Mouse (Mus musculus) forebrain, embryonic 11.5 days (tissue): ENCODE measurements around the gene Adgrl2. TPM values are rescaled to one million over a fixed set of nuclear protein-coding genes. Genes with fewer than 3 reads are reported as not detected.

Source experiments
- ATAC-seq: fragments of 200-750 bp; cut with Nextera tagmentation; replicated peaks from 2 replicates; pipeline ENCODE4 v1.8.0; 2017; ENCODE audit warnings: moderate TSS enrichment; ENCODE audit not compliant: low FRiP score
- DNase-seq: peaks from one replicate; pipeline ENCODE4 v3.0.0-alpha.2; 2017; ENCODE audit warnings: low spot score
- H3K27ac ChIP-seq: fragments of 300-500 bp; sonication (generic); 2 replicates; pipeline ENCODE4 v1.5.1; 2014; ENCODE audit warnings: low read depth, low read length
- H3K27me3 ChIP-seq: fragments of 300-500 bp; sonication (generic); 2 replicates; pipeline ENCODE4 v1.6.1; 2014; ENCODE audit warnings: mild to moderate bottlenecking, low read length, mixed read lengths; ENCODE audit not compliant: control insufficient read depth, insufficient read depth
- H3K36me3 ChIP-seq: fragments of 300-500 bp; sonication (generic); 2 replicates; pipeline ENCODE4 v1.6.1; 2014; ENCODE audit warnings: mild to moderate bottlenecking, low read length, moderate library complexity, mixed read lengths; ENCODE audit not compliant: control insufficient read depth, insufficient read depth
- H3K4me1 ChIP-seq: fragments of 300-500 bp; sonication (generic); replicated peaks from 2 replicates; pipeline ENCODE4 v1.6.1; 2014; ENCODE audit warnings: low read length, mixed read lengths; ENCODE audit not compliant: control insufficient read depth, insufficient read depth
- H3K4me2 ChIP-seq: fragments of 300-500 bp; sonication (generic); 2 replicates; pipeline ENCODE4 v1.6.1; 2014; ENCODE audit warnings: low read depth, mild to moderate bottlenecking, low read length, moderate library complexity, mixed read lengths; ENCODE audit not compliant: severe bottlenecking
- H3K4me3 ChIP-seq: fragments of 300-500 bp; sonication (generic); 2 replicates; pipeline ENCODE4 v1.5.1; 2014; ENCODE audit warnings: low read depth, low read length
- H3K9ac ChIP-seq: fragments of 300-500 bp; sonication (generic); 2 replicates; pipeline ENCODE4 v1.6.1; 2014; ENCODE audit warnings: low read length
- H3K9me3 ChIP-seq: fragments of 300-500 bp; sonication (generic); 2 replicates; pipeline ENCODE4 v1.6.1; 2016; ENCODE audit warnings: low read length, mixed read lengths; ENCODE audit not compliant: control insufficient read depth
- WGBS: fragments of 180-500 bp; shearing (Covaris S2); extraction: QIAGEN DNeasy Blood & Tissue Kit; methylation state at CpG from one replicate; pipeline ENCODE4 v1.1.7; 2014; 5-methylcytosine and 5-hydroxymethylcytosine counted together
- polyA plus RNA-seq: library from polyadenylated mRNA; unstranded; fragments of >200 nt; fragmentation: Nextera tagmentation; extraction: Ambion mirVana; gene quantifications from 2 replicates; pipeline ENCODE4 v1.2.1, GENCODE M21; 2014

Gene Adgrl2
- polyA plus RNA-seq, 1 experiment from 2014 or later = 112 TPM

DNA sequence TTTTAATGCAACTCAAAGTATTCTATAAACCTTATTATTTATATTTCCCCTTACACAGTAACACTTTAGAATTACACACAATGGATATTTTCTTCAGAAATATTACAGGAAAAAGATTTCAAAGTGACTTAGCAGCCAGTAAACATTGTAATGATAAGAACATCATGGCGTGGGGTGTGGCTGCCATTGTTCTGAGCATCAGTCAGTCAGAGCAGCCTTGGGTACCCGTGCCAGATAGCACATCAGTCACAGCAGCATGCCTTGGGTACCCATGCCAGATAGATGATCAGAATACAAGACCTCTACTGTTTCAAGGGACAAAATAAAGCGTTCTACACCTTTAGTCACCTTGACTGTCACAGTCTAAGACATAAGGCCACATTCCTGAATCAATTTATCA lies 82.5 kb downstream of the Adgrl2 start:
- WGBS = 77% methylated on average over 3 of the region's 3 CpGs
- no peaks in the 10 kb centered on the region for H3K36me3 ChIP-seq
- no peak overlapping the region for H3K9ac ChIP-seq
- H3K4me3 ChIP-seq = no peak overlapping the region
- no peak for DNase-seq
- no peaks in the 10 kb centered on the region for H3K4me1 ChIP-seq
- H3K4me2 ChIP-seq = no peak overlapping the region
- no peak overlapping the region for H3K27ac ChIP-seq
- no peaks in the 10 kb centered on the region for H3K9me3 ChIP-seq
- ATAC-seq = no peak
- H3K27me3 ChIP-seq = no peaks in the 10 kb centered on the region

DNA sequence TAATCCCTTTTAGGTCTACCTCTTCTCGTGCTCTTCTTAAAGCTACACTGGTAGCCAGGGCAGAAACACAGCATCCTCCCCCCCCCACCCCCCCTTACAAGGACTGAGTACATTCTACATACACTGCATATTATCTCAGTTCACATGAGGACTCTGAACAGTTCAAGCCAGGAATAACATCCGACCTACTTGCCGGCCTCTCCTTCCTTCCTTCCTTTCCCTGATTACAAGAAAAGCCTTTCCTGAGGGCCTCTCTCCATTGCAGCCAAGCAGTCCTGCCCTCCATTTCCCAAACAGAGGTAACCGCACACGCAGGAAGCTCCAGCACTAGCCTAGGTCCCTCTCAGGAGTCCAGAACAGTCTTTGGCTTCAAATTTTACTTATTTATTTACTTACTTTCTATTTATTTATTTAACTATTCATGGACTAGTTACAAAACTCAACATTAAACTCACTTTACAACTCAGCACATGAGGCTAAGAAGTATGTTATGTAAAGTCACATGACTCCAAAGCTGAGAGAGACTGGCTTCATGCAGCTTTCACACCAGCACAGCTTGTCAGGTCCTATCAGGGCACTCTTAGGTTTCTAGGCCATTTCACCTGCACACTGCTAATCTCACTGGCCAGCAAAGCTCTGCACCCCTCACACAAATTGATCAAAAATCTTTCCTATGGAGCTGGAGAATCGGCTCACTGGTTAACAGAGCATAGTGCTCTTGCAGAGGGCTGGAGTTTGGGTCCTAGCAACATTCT lies 83.2 kb downstream of the Adgrl2 start:
- H3K4me1 ChIP-seq = no peaks in the 10 kb centered on the region
- 75% methylated on average over 6 of the region's 6 CpGs for WGBS
- no peak overlapping the region for H3K4me2 ChIP-seq
- DNase-seq = no peak
- no peaks in the 10 kb centered on the region for H3K27me3 ChIP-seq
- ATAC-seq = no peak
- no peak overlapping the region for H3K4me3 ChIP-seq
- H3K36me3 ChIP-seq = no peaks in the 10 kb centered on the region
- H3K9ac ChIP-seq = no peak overlapping the region
- H3K27ac ChIP-seq = no peak overlapping the region
- no peaks in the 10 kb centered on the region for H3K9me3 ChIP-seq

DNA sequence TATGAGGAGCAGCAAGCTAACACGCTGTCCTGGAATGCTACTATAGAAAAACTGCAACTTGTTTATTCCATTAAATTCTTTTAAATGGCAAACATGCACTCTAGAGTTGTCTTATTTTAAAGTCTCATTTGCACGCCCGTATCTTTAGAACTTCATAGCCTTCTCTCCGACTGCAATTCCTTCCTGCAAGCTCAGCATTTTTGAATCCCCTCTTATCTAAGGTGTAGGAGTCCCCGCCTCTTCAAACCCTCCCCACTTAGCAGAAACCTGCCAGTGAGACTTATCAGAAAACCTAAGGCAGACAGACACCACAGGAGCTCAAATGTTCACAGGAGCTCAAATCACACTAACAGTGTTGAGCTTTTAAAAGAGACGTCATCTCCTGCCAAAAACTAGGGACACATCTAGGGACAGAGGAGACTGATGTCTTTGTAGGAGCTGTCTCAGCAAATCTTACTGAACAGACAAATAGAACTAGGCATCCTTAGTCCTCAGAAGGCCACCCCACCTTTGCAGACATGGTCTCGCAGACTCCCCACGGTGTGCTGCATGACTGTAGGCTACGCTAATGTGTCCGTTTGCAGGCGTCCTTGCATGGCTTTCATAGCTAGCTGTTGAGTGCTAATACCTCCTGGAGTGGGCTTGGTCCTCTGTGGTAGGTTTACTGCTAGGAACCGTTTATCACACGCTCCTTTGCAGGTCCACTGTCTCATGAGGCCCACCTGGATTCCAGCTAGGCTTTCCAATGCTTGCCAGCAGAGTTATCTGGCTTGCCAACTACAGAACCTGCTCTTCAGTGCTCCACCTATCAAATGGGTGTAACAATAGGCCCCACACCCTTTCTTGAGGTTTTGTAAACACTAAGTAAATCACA lies 84.2 kb downstream of the Adgrl2 start:
- DNase-seq = no peak
- 79% methylated on average over 13 of the region's 13 CpGs for WGBS

DNA sequence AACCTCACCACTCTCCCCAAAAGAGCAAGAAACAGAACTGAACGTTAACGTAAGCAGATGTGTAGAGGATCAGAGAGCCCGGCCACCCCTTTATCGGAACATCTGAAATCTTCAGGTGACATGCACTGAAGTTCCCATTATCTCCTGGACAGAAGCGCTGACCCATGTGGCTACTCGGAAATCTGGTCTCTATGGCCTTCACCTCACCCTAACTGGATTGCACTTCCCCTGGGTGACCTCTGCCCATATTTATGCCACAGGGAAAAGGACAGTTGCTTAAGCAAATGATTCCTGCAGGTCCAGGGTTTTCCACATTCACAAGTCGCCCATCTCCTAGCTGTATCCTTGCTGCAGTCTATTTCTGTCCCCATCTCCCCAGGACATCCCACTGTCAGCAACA lies 84.9 kb downstream of the Adgrl2 start:
- no peak overlapping the region for H3K9ac ChIP-seq
- 76% methylated on average over 7 of the region's 7 CpGs for WGBS
- ATAC-seq = no peak

More for the DNA sequence above, 84.2 kb downstream of the Adgrl2 start:
- H3K9ac ChIP-seq = no peak overlapping the region
- no peaks in the 10 kb centered on the region for H3K27me3 ChIP-seq
- ATAC-seq = no peak
- H3K4me2 ChIP-seq = no peak overlapping the region
- H3K9me3 ChIP-seq = no peaks in the 10 kb centered on the region
- H3K4me1 ChIP-seq = no peaks in the 10 kb centered on the region
- H3K4me3 ChIP-seq = no peak overlapping the region
- no peak overlapping the region for H3K27ac ChIP-seq
- no peaks in the 10 kb centered on the region for H3K36me3 ChIP-seq

DNA sequence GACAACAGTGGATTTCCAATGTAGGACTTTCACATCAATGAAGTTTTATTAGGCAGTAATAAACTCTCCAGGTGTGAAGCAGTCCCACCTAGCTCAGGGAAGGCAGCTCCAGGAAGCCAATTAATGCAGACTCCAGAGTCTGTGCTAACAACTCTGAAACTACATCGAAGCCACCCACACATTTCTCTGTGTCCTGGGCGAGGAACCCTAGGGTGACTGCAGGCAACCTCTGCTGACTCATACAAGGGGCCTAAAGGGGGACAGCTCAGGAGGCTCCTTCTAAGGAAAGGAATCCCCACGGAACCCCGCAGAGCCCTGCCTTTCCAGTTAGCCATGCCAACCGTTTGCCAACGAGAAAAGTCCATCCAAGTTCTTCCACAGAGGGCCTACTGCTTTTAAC lies 90.5 kb downstream of the Adgrl2 start:
- ATAC-seq = no peak
- no peak overlapping the region for H3K9ac ChIP-seq
- H3K36me3 ChIP-seq = no peaks in the 10 kb centered on the region
- no peaks in the 10 kb centered on the region for H3K27me3 ChIP-seq
- WGBS = 46% methylated on average over 6 of the region's 6 CpGs
- no peak overlapping the region for H3K4me2 ChIP-seq
- DNase-seq = no peak
- no peaks in the 10 kb centered on the region; the same call in 1 of the 2 replicates for H3K4me1 ChIP-seq
- no peaks in the 10 kb centered on the region for H3K9me3 ChIP-seq
- no peak overlapping the region for H3K27ac ChIP-seq
- no peak overlapping the region for H3K4me3 ChIP-seq

More for the DNA sequence above, 84.9 kb downstream of the Adgrl2 start:
- H3K27ac ChIP-seq = no peak overlapping the region
- H3K36me3 ChIP-seq = no peaks in the 10 kb centered on the region
- H3K4me2 ChIP-seq = no peak overlapping the region
- H3K9me3 ChIP-seq = no peaks in the 10 kb centered on the region
- no peak for DNase-seq
- no peaks in the 10 kb centered on the region for H3K4me1 ChIP-seq
- H3K27me3 ChIP-seq = no peaks in the 10 kb centered on the region
- H3K4me3 ChIP-seq = no peak overlapping the region

DNA sequence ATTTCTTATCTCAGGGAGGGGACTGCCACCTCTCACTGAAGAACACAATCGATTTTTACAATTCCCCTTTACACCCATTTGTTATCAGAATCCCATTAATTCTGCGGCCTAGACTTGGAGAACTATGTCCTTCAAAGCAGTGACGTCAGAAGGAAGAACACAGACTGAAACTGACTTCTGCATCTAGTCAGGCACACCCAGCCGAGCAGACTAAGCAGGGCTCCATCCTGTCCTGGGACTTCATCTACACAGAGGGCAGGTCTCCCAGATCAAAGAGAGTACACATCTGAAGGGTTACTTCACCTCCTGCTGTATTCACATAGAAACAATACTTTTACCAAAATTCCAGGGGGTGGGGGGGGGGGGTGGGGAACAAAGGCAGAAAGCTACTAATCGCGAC lies 90.9 kb downstream of the Adgrl2 start:
- no peak for ATAC-seq
- H3K9me3 ChIP-seq = no peaks in the 10 kb centered on the region

DNA sequence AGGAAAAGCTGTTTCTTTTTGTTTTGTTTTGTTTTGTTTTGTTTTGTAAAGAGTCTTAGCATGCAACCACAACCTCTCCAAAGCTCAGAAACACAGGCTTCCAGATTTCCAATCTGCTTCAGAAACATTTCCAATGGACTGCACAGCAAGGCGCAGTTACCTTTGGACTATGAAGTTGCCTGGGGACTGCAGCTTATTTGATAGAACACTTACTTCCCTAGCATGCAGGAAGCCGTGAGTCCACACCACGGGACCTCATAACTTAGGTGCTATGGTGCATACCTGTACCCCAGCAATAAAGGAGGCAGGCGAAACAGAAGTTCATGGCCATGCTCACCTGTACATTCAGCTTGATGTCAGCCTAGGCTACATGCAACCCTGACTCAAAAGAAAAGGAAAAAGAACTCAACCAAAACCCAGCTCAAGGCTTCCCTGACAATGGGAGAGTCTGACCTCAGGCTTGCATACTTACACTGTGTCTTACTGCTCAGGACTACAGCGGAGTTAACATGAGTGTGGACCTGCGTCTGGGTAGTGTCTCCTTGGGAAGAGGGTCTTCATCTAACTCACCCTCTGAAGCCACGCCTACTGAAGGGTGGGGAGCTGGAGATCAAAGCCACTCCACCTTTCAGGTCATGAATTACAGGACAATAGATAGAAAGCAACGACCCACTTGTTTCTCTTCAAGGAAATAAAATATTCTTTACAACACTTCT lies 91.7 kb downstream of the Adgrl2 start:
- 81% methylated on average over 8 of the region's 8 CpGs for WGBS
- no peaks in the 10 kb centered on the region for H3K27me3 ChIP-seq
- no peak for ATAC-seq
- H3K27ac ChIP-seq = no peak overlapping the region
- H3K36me3 ChIP-seq = no peaks in the 10 kb centered on the region
- no peak overlapping the region for H3K4me3 ChIP-seq
- H3K9ac ChIP-seq = no peak overlapping the region
- H3K9me3 ChIP-seq = no peaks in the 10 kb centered on the region
- H3K4me2 ChIP-seq = no peak overlapping the region
- no peak for DNase-seq
- no peaks in the 10 kb centered on the region; the same call in 1 of the 2 replicates for H3K4me1 ChIP-seq

More for the DNA sequence above, 90.9 kb downstream of the Adgrl2 start:
- Histone ChIP-seq H3K4me3 (no peak overlapping the region), H3K4me1 (no peaks in the 10 kb centered on the region; the same call in 1 of the 2 replicates), H3K4me2 (no peak overlapping the region), H3K36me3 (no peaks in the 10 kb centered on the region), H3K27me3 (no peaks in the 10 kb centered on the region), H3K27ac (no peak overlapping the region), H3K9ac (no peak overlapping the region)
- DNase-seq = no peak
- 56% methylated on average over 6 of the region's 6 CpGs for WGBS

DNA sequence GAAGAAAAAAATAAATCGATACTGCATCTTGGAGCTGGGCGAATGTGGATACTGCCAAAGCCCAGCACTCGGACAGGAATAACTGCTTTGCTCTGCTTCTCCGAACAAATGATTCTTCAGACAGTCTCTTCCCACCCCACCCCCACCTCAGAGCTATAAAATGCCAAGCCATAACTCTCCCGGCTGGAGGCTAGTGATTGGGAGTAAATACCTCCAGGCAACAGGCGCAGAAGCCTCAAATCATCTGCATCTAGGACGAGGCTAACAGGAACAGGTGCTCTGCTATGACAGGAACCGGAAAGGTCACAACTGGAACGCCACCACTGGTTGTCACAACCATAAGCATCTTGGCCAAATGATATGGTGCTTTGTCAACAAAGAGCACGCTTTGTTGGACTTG lies 94.1 kb downstream of the Adgrl2 start:
- Histone ChIP-seq H3K4me3 (no peak overlapping the region), H3K9me3 (no peaks in the 10 kb centered on the region), H3K36me3 (no peaks in the 10 kb centered on the region), H3K4me2 (no peak overlapping the region), H3K27me3 (no peaks in the 10 kb centered on the region), H3K4me1 (no peaks in the 10 kb centered on the region; the same call in 1 of the 2 replicates), H3K9ac (no peak overlapping the region), H3K27ac (no peak overlapping the region)
- no peak for ATAC-seq
- DNase-seq = no peak
- WGBS = 80% methylated on average over 10 of the region's 10 CpGs
